Mouse (Mus musculus): Measurements from ENCODE around the gene Nfam1. TPM values are rescaled to one million over a fixed set of nuclear protein-coding genes. Genes with fewer than 3 reads are reported as not detected.
A peak's percentile ranks its signal among the peaks of the same experiment; 100 is the strongest.
"Not testable (repeated sequence)": the region's sequence is repeated elsewhere in the genome, so short reads cannot be mapped to it uniquely, and the experiment has no call there.

Gene Nfam1
- 2.0 and 3.4 TPM in 2 replicates for polyA plus RNA-seq (2016; fragmentation: Nextera tagmentation; extraction: Ambion mirVana)

DNA sequence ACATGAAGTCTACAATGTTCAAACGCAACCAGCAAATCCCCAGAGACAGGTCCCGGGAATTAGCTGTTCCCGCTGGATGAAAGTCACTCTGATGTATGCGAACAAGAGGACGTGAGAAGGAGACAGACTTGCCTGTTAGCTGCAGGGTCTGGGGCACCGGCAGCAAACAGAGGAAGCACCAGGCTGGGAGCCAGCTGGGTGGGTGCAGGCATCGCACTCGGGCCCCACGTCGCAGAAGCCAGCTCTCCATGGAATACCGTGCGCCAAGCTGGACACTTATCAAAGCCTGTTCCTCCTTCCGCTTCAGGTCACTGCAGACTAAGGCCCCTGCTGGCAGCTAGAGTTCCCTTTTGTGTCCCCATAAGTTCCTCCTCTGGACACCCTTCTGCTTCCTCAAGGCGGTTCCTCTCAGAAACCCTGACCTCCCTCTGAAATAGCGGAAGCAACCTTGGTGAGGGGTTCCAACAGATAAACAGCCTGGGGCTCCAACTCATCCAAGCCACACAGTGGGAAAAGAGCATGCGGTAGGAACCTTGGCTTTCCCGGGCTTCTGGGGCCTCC is at the start of gene Nfam1:
Nfam1 (minus strand) TSS at position 326 of the 561 bp plus-strand sequence.
- DNase-seq (ENCODE audit: low spot score) = no peak
- Histone ChIP-seq H3K9me3 (no peaks in the 10 kb centered on the region), H3K27ac (peak within 1 kb of the TSS; percentile 26; the same call in 1 of the 2 replicates), H3K4me1 (peaks cover 54% of the 10 kb centered on the region), H3K27me3 (ENCODE audit: insufficient read depth, poor library complexity, severe bottlenecking) (peaks cover 57% of the 10 kb centered on the region), H3K36me3 (no peaks in the 10 kb centered on the region), H3K4me3 (peak within 1 kb of the TSS; percentile 30)
- 20% methylated on average over 17 of the region's 17 CpGs for WGBS

- WGBS = 53% methylated on average over 27 of the region's 27 CpGs
- Histone ChIP-seq H3K36me3 (no peaks in the 10 kb centered on the region), H3K27ac (no peak overlapping the region), H3K4me3 (no peak overlapping the region), H3K9me3 (no peaks in the 10 kb centered on the region), H3K4me1 (peaks cover 4% of the 10 kb centered on the region; the same call in 1 of the 2 replicates), H3K27me3 (ENCODE audit: insufficient read depth, poor library complexity, severe bottlenecking) (peaks cover 15% of the 10 kb centered on the region)
- no peak for DNase-seq (ENCODE audit: low spot score)
These were observed 42.8 kb upstream of the Nfam1 start for GRCm38 (mm10) chr15:83075607-83076525.

- Histone ChIP-seq H3K9me3 (no peaks in the 10 kb centered on the region), H3K27ac (no peak overlapping the region), H3K27me3 (ENCODE audit: insufficient read depth, poor library complexity, severe bottlenecking) (peaks cover 15% of the 10 kb centered on the region), H3K36me3 (no peaks in the 10 kb centered on the region), H3K4me3 (no peak overlapping the region), H3K4me1 (peaks cover 4% of the 10 kb centered on the region; the same call in 1 of the 2 replicates)
- DNase-seq (ENCODE audit: low spot score) = no peak
- 89% methylated on average over 4 of the region's 4 CpGs for WGBS
These were observed 41.1 kb upstream of the Nfam1 start for GRCm38 (mm10) chr15:83074179-83074578.

DNA sequence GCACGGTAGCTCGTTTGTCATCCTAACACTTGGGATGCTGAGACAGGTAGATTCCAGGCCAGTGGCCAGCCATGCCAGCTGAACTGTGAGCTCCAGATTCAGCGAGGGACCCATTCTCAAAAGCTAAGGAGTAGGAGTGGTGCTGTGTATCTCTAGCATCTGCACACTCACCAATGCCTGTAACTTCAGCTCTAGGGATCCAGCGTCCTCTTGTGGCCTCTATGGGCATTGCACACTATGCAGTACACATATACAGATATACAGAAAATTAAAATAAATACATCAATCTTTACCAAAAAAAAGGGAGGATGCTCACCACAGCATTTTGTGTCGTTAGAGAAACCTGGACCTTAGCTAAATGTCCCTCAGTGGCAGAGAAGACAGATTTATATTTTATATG is 38.6 kb upstream of the Nfam1 start:
- DNase-seq (ENCODE audit: low spot score) = no peak
- Histone ChIP-seq H3K27ac (no peak overlapping the region), H3K27me3 (ENCODE audit: insufficient read depth, poor library complexity, severe bottlenecking) (peaks cover 9% of the 10 kb centered on the region; the same call in 1 of the 2 replicates), H3K4me3 (no peak overlapping the region), H3K36me3 (no peaks in the 10 kb centered on the region), H3K9me3 (no peaks in the 10 kb centered on the region), H3K4me1 (peaks cover 4% of the 10 kb centered on the region; the same call in 1 of the 2 replicates)
- WGBS = 80% methylated on average over 5 of the region's 5 CpGs

DNA sequence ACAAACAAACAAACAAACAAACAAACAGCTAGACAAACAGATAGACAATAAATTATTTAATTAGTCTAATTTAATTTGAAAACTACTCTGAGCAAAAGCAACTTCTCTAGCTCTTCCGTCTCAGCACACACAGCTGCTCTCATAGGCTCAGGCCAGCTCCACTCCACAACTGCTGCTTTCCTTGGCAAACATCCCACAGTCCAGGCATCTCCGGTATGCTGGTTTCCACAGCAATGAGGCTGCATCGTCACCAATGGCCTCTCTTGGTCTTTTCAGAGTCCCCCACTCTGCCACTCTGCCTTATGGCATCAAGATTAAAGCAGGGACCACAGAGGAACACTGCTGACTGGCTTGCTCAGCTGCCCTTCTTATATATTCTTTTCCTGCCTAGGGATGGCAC is 37.8 kb upstream of the Nfam1 start:
- WGBS = 61% methylated on average over 3 of the region's 3 CpGs
- Histone ChIP-seq H3K27ac (no peak overlapping the region), H3K27me3 (ENCODE audit: insufficient read depth, poor library complexity, severe bottlenecking) (peaks cover under 1% of the 10 kb centered on the region; the same call in 1 of the 2 replicates), H3K36me3 (no peaks in the 10 kb centered on the region), H3K4me1 (no peaks in the 10 kb centered on the region; the same call in 1 of the 2 replicates), H3K9me3 (no peaks in the 10 kb centered on the region), H3K4me3 (no peak overlapping the region)
- peak; percentile 83 for DNase-seq (ENCODE audit: low spot score)

DNA sequence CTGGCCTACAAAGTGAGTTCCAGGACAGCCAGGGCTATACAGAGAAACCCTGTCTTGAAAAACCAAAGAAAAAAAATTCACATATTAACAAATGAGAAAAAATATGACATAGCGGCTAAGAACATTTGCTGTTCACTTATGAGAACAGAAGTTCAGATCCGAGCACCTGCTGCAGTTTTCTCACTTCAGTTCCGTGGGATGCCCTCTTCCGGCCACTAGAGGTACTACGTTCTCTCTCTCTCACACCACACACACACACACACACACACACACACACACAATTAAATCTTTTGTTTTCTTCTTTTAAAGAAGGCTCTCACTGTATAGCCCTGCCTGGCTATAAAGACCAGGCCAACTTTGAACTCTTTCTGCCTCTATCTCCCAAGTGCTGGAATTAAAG is 35.2 kb upstream of the Nfam1 start:
- no peaks in the 10 kb centered on the region for H3K9me3 ChIP-seq
- no peak overlapping the region for H3K27ac ChIP-seq
- 88% methylated on average over 5 of the region's 5 CpGs for WGBS
- H3K27me3 ChIP-seq (ENCODE audit: insufficient read depth, poor library complexity, severe bottlenecking) = no peaks in the 10 kb centered on the region
- no peak for DNase-seq (ENCODE audit: low spot score)
- H3K4me3 ChIP-seq = no peak overlapping the region
- H3K36me3 ChIP-seq = no peaks in the 10 kb centered on the region
- H3K4me1 ChIP-seq = no peaks in the 10 kb centered on the region

DNA sequence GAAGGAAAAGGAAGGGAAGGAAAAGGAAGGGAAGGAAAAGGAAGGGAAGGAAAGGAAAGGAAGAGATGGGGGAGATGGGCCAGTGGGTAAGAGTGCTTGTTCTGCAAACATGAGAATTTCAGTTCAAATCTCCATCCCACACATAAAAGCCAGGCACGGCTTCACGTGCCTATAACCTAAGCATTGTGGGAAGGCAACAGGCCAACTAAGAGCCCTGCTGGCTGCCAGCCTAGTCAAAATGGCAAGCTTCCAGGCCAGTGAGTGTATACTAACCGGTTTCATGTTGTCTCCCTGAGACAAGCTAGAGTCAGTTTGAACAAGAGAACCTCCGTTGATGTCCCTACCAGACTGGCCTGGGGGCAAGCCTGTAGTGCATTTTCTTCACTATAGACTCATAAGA is 32.4 kb upstream of the Nfam1 start:
- Histone ChIP-seq H3K36me3 (no peaks in the 10 kb centered on the region), H3K27me3 (ENCODE audit: insufficient read depth, poor library complexity, severe bottlenecking) (no peaks in the 10 kb centered on the region), H3K4me1 (peaks cover 8% of the 10 kb centered on the region), H3K4me3 (no peak overlapping the region), H3K27ac (no peak overlapping the region), H3K9me3 (no peaks in the 10 kb centered on the region)
- no peak for DNase-seq (ENCODE audit: low spot score)
- 75% methylated on average over 4 of the region's 4 CpGs for WGBS

- not testable (repeated sequence) for H3K9me3 ChIP-seq; H3K4me3 ChIP-seq; H3K27ac ChIP-seq; H3K27me3 ChIP-seq (ENCODE audit: insufficient read depth, poor library complexity, severe bottlenecking); DNase-seq (ENCODE audit: low spot score); H3K36me3 ChIP-seq
- peaks cover 28% of the 10 kb centered on the region for H3K4me1 ChIP-seq
- WGBS = 72% methylated on average over 2 of the region's 2 CpGs
These were observed 29.5 kb upstream of the Nfam1 start for GRCm38 (mm10) chr15:83062582-83062981.

DNA sequence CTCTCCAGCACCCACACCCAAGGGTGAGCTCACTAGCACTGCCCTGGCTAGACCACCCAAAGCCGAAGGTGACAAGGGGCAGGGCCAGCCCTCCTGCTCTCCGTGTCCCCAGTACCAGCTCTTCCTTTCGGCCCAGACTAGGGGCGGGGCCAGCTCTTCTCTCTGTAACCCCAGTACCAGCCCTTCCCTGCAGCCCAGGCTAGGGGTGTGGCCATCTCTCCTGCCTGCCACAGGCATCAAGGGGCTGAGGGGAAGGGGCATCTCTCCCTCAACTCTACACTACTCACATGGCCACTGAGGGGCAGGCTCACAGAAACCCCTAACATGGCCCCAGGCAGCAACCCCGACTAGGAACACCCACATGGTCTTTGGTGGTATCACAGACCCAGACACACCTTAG is 28.6 kb upstream of the Nfam1 start:
- WGBS = 10% methylated on average over 5 of the region's 5 CpGs
- Histone ChIP-seq H3K36me3 (no peaks in the 10 kb centered on the region), H3K4me3 (0 out of 2 replicates have a peak overlapping the region, but pooled peaks have one; percentile 12), H3K4me1 (peaks cover 37% of the 10 kb centered on the region), H3K27me3 (ENCODE audit: insufficient read depth, poor library complexity, severe bottlenecking) (no peaks in the 10 kb centered on the region), H3K9me3 (no peaks in the 10 kb centered on the region), H3K27ac (no peak overlapping the region)
- DNase-seq (ENCODE audit: low spot score) = no peak

- H3K27me3 ChIP-seq (ENCODE audit: insufficient read depth, poor library complexity, severe bottlenecking) = no peaks in the 10 kb centered on the region
- DNase-seq (ENCODE audit: low spot score) = no peak
- H3K4me3 ChIP-seq = no peak overlapping the region
- H3K9me3 ChIP-seq = no peaks in the 10 kb centered on the region
- no peaks in the 10 kb centered on the region for H3K36me3 ChIP-seq
- peak overlapping the region; percentile 36; the same call in 1 of the 2 replicates for H3K27ac ChIP-seq
- H3K4me1 ChIP-seq = peaks cover 49% of the 10 kb centered on the region
- whole genome bisulfite sequencing = 18% methylated on average over 5 of the region's 5 CpGs
These were observed 26.1 kb upstream of the Nfam1 start for GRCm38 (mm10) chr15:83059233-83059660.

DNA sequence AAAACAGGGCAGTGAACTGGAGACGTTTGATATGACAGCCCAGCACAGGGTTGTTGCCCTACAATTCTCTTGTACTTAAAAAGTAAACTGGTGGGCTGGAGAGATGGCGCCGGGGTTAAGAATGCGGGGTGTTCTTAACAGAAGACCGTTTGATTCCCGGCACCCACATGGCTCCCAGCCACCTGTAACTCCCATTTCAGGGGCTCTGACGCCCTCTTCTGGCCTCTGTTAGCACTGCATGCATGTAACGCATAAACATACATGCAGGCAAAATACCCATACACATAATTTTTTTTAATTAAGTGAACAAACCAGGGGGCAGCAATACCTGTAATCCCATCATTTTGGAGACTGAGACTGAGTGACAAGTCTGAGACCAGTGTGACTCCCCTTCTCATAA is 24.4 kb upstream of the Nfam1 start:
- no peak for DNase-seq (ENCODE audit: low spot score)
- peak overlapping the region; percentile 54; the same call in 1 of the 2 replicates for H3K4me3 ChIP-seq
- no peaks in the 10 kb centered on the region for H3K27me3 ChIP-seq (ENCODE audit: insufficient read depth, poor library complexity, severe bottlenecking)
- no peaks in the 10 kb centered on the region for H3K9me3 ChIP-seq
- WGBS = 60% methylated on average over 8 of the region's 8 CpGs
- peaks cover 54% of the 10 kb centered on the region for H3K4me1 ChIP-seq
- H3K36me3 ChIP-seq = no peaks in the 10 kb centered on the region
- H3K27ac ChIP-seq = peak overlapping the region; percentile 84

GRCm38 (mm10) chr15:83056378-83057083 is 23.4 kb upstream of the Nfam1 start:
- DNase-seq (ENCODE audit: low spot score) = peak; percentile 92
- 0 out of 2 replicates have a peak, but pooled peaks cover under 1% of the 10 kb centered on the region for H3K27me3 ChIP-seq (ENCODE audit: insufficient read depth, poor library complexity, severe bottlenecking)
- H3K4me3 ChIP-seq = peak overlapping the region; percentile 54
- H3K9me3 ChIP-seq = no peaks in the 10 kb centered on the region
- under 1% methylated on average over 29 of the region's 29 CpGs for whole genome bisulfite sequencing
- H3K27ac ChIP-seq = peak overlapping the region; percentile 84
- H3K36me3 ChIP-seq = no peaks in the 10 kb centered on the region
- H3K4me1 ChIP-seq = peaks cover 57% of the 10 kb centered on the region
